Mouse (Mus musculus) thymus, postnatal 36 days (tissue): ENCODE data around the gene Cavin3.
A peak's percentile ranks its signal among the peaks of the same experiment; 100 is the strongest.

ENCODE experiments used
- DNase-seq, 2 experiments: peaks; one replicate each; pipeline ENCODE4 v3.0.0; 2022; ENCODE audit warnings: mixed read lengths in 2 of 2

The Cavin3 gene

DNA sequence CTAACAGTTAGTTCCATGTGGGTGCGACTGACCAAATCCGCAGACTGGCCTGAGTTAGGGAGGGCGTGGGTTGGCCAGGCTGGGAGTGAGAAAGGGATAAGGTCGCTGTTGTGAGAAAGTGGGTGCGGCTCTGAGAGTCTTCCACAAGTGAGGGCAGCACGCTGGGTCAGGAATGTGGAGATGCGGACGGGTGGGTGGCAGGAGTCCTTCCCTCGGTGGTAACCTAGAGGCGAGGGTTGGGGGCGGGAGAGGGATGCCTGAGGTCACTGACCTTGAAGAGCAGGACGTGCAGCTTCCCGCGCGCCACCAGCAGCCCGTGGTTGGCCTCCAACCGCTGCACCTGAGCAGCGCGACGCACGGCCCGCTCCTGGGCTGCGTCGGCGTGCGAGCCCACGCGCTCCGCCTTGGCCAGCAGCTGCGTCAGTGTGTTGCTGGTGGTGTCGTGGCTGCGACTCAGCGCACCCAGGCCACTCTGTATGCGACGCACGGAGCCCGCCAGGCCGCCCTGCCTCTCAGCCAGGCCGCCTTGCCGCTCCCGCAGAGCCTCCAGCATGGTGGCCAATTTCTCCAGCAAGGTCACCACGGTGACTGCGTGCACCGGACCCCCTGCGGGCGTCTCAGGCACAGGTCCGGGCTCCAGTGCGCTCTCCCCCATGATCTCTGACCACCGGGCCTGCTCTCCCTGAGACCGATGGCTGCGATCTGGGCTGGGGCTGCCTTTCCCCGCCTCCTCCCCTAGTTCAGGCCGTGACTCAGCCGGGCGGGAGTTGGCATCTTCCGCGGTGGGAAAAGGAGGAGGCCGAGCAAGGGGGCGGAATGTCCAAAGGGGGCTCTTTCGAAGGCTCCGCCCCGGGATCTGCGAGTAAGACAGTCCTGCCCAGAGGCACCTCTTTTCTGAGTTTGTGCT lies at the start of gene Cavin3:
Gene Cavin3 (minus strand): TSS at position 796 of the 907 bp plus-strand sequence.
- no peak for DNase-seq

DNA sequence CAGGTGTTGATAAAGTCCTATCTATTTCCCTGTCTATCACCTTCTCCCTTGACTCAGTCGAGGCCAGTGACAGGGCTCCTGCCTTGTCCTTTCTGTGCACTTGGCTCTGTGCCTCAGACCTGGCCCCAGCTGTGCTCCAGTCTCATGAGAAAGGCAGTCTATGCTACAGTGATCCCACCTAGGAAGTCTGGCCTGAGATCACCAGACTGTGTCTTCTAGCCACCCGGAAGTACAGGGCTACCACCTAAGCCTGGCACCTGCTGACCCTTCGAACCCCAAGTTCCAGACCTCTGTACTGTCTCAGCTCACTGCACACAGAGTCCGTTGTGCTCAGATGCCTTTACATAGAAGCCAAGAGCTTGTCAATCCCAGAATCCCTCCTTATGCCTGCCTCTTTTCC lies 46.0 kb upstream of the Cavin3 start:
- DNase-seq: no peak

DNA sequence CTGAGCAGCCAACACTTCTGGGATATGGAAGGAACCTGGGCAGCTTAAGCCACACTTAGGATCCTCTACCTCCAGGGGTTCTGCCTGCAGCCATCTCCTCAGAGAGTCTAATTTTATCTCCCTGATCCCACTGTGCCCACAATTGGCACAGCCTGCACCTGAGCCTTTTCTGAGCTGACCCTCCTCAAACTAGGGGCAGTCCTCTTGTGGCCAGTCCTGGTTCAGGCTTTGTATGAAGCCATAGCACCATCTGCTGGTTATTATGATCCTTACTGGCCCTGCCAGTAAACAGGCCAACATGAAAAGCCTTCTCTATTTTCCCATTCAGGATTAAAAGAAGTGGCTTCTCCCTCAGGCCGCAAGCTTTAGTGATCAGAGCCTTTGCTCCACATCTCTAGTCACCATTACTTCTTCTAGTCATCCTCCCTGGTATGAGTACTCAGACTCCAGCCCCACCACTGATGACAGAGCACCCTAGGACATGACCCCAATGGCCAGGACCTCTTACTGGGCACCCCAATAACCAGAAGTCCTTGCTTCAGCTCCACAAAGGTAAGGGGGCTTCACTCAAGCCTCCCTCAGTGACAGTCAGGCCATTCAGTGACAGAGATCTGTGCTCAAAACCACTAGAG lies 45.3 kb upstream of the Cavin3 start:
- DNase-seq: no peak

DNA sequence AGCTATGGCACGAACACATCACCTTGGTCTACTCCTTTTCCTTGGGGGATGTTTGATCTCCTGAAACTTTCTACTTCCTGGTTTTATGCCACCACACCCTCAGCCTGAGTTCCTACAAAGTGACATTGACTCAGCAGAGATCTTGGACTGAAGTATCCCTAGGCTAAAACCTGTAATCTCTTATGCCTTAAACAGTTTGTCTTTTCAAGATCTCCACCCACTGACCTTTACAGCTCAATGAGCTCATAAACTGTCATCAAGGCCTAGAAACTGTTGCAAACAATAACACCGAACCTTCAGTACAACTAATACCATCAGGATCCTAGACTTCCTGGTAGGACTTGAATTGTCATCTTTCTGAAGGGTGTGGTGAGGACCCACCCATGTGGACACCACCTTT lies 42.1 kb upstream of the Cavin3 start:
- no peak for DNase-seq

DNA sequence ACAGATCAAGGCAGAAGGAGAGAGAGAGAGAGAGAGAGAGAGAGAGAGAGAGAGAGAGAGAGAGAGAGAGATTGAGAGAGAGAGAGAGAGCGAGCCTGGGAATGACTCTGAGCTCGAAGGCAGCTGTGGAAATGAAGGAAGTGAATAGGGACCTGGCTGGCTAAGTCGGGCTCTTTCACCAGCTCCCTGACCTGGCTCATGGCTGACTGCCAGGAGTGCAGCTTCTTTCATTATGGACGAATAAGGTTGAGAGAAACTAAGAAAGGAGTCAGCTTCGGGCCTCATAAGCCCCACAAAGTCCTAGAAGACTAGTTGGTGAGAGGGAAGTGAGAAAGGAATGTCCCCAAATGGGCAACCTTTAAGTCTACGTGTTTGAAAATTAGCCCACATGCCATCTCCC lies 38.1 kb upstream of the Cavin3 start:
- DNase-seq: no peak

DNA sequence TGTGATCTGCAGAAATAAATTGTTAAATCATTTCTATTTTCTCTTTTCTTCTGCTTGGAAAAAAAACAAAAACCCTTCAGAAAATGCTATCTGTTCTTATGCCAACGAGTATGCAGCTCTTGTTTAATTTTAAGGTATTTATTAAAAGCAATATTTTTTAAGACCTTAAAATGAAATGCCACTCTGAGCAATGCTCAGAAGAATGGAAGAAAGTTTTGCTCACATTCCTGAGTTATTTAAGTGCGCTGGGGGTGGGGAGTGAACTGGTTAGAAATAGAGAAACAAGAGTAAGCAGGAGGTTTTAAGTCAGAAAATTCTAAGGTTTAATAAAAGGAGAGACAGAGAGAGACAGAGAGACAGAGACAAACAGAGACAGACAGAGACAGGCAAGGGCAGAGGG lies 37.7 kb upstream of the Cavin3 start:
- no peak for DNase-seq

DNA sequence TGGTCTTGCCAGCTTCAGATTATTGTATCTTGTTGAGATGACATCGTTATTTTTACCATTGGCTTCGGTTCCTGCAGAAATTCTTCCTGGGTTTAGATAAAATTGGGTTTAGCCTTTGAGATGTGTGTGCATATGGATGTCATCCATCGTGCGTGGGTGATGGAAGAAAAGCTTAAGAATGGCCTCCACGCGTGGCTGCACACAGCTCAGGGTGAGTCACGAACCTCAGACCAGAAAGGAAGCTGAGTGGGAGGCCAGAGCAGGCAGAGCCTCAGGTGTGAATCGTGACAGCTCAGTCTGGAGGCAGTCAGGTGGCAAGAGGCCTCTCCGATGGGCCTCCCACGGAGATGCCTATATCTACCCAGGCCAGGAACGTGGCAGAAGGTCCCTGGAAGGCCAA lies 37.2 kb upstream of the Cavin3 start:
- no peak for DNase-seq

DNA sequence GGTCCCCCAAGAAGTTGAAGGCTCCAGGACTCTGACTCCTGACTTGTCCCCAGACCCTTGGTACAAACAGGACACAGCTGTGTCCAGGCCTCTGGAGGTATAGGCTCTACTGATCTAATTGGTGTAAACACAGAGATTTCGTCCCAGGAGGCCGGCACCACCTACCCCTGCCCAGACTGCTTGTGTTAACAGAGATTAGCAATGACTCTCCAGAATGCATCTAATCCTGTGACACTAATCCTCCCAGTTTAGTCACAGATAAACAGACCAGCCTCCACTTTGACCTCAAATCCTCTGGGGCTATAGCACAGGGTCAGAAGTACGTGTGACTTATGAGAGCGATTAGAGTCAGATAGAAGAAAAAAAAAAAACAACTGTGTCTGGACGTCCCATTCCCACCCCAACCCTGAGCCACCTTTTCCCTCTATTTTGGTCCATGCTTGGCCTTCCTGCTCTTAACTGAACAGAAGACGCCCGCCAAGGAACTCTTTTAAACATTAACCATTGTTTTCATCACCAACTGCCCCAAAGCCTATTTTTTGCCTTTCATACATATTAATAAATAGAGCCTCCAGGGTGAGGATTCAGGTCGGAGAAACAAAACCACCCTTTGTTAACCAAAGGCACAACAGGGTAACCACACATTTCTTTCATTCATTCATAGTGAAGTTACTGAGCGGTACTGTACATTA lies 34.7 kb upstream of the Cavin3 start:
- no peak for DNase-seq

DNA sequence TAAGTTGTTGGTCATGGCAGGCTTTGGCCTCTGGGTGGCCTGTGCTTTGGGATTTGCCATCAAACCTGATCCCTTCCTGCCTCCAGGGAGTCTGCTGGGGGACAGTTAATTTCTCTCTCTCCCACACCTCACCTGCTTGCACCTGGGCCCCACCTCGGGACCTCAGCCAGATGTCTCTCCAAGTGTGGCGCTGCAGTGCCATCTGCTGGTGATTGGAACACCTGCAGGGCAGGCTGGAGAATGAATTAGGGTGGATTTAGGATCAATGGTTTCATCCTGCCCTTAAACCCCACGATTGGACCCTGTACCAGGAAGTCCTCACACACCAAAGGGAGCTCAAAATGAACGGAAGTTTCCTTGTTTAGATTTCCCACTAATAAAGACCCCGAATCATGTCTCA lies 33.1 kb upstream of the Cavin3 start:
- DNase-seq: peak; percentile 47 to 51

DNA sequence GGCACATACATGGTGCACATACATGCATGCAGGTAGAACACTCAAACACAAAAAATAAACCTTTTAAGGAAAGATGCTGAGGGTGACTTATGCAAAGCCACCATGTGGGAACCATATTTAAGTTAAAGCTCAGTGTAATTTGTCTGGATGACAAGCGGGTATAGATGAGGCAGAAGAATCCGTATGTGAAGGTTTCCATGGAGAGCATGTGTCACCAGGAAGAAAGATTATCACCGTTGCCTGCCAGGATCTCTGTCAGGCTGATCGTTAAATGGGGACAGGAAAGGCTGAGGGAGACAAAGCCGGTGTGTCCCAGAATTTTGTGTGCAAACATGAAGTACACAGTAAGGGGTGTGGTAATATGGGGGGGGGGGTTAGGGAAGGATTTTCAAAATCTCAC lies 32.5 kb upstream of the Cavin3 start:
- no peak for DNase-seq

DNA sequence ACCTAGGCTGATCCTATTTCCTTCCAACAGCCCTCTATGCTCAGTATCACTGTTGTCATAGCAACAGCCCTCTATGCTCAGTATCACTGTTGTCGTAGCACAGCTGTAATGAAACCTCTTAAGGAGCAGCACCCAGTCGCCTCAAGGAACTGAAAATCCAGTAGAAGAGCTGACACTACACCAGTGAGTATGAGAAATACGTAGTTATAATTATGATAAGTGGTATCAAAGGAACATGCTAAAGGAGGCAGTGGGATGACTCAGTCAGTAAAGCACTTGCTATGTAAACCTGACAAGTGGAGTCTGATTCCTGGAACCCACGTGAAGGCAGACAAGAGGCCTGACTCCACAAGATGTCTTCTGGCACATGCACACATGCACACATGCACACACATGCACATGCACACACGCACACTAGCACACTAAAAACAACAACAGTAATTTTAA lies 31.8 kb upstream of the Cavin3 start:
- no peak for DNase-seq

DNA sequence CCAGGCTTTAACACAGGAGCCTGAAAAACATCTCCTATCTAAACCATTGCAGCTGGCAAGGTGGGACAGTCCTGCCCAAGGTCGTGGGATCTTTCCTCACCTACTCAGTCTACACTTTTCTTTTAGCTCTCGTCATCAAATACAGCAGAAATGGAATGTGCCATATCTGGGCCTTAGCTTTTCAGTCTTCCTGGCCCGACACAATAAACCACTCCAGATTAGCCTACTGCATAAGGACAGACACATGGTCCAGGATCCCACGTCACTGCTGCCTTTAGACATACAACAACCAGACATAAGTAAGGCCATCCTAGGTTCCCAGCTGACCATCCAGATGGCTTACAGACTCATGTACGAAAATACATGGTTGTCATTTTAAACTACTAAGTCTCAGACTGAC lies 28.0 kb upstream of the Cavin3 start:
- DNase-seq: no peak

DNA sequence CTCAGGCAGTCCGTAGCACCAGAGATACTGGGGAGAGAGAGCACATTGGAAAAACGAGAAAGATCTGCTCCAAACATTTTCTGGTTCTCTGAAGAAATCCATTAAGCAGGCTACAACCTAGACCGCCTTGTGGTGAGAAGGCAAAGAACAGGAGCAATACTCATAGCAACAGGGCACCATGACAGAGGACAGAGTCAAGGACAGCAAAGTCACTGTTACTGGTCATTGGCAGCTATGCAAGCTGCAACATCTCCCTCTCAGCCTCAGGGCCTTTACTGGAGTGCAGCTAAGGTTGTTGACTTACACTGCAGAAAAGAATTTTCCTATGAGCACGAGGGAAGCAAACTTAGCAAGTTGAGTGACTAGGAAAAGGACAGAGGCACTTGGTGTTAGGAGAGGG lies 25.2 kb upstream of the Cavin3 start:
- no peak for DNase-seq

DNA sequence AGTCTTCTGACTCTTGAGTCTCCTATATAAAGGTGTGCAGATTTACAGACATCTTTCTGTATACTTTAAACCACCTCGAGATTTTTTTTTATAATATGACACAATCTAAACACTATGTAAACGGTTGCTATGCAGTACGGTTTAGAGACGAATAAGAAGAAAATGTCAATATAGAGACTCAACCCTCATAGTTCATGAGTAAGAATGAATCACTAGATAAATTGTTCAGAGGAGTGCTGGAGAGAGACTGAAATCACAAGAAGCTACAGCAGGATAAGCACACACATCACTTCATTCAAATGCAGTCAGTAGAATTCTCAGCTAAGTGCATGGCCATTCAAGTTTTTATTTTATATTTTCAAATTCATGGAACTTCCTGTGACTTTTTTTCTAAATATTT lies 19.9 kb upstream of the Cavin3 start:
- no peak for DNase-seq

DNA sequence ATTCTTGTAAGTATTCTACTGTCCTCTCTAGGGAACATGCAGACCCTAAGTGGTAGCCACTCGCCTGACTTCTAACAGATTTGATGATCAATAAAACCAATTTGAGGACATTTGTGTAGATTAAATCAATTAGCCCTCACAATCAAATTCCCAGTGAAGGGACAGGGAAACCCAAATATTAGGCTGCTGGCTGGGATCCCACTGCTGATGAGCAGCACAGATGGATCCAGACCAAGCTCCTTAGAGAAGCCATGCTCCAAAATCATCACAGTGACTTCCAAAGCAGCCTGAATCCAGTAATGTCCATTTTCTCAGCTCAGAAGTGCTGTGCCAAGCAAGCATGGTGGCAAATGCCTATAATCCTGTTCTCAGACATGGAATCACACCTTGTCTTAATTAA lies 17.6 kb upstream of the Cavin3 start:
- DNase-seq: no peak

DNA sequence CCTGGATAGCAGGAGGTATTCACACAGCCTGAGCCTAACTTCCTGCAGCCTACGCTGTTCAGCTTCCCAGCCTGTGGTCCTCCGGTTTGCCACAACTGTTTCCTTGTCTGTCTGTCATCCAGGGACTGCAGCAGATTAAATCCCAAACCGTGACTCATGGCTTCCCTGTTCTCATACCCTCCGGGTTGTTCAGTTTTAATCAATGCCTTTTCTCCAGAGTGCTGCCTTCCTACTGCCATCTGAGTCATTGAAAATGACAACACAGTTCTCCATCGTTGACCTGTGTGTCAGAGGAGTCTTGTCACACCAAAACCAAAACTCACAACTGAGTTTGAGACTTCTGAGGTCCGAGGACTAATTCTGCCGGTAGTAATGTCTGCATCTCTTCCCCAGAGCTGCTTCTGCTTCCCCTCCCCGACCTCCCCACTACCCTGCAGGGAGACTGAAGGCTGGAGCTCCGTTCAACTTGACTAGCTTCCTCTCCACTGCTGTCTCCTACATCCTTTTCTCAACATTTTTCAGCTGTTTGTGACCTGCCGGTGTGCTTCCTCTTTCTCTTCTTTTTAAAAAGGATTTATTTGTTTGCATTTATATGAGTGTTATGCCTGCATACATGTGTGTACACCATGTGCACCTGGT lies 16.9 kb upstream of the Cavin3 start:
- no peak for DNase-seq

DNA sequence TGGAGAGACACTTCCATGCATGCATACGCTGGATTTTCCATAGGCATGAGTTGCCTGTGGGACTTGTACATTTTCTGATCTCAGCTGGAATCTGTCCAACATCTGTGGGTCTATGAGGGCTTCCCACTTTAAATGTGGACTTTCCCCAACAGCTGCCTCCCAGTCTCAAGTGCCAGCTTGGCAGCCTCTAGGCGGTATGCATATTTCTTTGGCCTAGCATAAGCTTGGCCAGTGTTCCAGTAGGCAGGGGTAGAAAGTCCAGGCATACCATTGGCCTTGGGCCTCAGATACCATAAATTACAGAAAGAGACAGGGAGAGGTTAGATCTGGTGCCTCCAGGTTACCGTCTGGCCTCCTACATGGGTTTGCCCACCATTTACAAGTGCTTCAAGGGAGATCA lies 15.8 kb upstream of the Cavin3 start:
- DNase-seq: no peak

DNA sequence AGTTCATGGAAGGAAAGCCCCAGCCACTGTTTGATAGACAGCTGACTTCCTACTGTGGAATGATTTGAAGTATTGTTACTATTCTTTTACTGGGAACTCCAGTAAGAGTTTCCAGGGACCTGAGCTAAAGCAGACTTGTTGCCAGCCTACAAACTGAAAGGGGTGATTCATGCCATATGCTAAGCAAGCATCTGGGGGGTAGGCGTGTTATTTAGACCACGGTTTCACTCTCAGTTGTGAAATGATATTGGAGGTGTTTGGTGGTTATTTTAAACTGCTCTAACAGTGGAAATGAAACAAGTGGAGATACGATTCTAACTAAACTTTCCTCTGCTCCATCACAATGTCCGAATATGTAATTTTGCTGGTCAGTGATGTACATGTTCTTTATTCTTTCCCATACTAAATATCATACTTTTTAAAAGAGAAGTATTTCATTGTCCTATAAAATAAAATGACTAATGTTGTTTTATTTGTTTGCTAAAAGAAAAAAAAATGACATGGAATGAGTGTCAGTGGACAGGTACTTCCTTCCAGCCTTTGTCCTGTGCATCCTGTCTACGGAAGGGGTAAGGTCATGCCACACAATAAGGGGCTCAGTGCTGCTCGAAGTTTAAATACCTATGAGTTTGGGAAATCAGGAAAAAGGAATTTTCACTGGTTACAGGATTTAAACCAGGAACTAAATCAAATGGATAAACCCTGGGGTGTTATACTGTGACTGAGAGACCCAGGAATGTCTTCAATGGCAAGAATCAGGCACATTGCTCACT lies 5.2 kb upstream of the Cavin3 start:
- DNase-seq: no peak

DNA sequence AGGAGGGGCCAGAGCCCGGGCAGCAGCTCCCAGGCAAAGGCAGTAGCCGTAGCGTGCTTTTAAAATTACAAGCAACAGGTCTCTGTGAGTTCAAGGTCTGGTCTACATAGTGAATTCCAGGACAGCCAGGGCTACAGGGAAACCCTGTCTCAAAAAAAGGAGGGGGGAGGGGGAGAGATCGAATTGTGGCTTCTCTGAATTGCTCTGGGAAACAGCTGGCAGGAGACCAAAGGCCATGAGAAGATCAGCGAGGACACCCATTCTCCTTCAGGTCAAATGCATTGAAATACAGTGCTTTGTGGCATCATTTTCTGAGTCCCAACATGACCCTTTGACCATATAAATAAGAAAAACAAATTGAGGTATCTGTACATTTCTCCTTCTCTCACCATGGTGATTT lies 2.9 kb upstream of the Cavin3 start:
- no peak for DNase-seq

DNA sequence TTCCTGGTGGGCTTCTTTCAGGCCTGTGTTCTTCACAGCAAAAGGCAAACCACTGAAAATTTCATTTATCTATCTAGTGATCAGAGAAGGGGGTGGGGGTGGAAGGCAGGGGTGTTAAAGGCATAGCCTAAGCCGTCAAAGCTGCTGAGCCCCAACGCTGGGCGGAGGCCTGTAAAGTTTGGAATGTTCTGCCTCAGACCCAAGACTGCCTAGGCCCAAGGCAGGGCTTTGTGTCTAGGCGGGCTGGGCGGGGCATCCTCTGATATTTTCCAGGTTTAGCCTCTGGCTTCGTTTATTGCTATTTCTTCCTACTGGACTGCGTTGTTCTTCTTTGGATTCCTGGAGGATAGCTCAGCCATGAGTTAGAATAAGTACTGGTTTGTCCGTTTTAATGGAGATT lies 326 bp upstream of the Cavin3 start:
- DNase-seq: no peak

DNA sequence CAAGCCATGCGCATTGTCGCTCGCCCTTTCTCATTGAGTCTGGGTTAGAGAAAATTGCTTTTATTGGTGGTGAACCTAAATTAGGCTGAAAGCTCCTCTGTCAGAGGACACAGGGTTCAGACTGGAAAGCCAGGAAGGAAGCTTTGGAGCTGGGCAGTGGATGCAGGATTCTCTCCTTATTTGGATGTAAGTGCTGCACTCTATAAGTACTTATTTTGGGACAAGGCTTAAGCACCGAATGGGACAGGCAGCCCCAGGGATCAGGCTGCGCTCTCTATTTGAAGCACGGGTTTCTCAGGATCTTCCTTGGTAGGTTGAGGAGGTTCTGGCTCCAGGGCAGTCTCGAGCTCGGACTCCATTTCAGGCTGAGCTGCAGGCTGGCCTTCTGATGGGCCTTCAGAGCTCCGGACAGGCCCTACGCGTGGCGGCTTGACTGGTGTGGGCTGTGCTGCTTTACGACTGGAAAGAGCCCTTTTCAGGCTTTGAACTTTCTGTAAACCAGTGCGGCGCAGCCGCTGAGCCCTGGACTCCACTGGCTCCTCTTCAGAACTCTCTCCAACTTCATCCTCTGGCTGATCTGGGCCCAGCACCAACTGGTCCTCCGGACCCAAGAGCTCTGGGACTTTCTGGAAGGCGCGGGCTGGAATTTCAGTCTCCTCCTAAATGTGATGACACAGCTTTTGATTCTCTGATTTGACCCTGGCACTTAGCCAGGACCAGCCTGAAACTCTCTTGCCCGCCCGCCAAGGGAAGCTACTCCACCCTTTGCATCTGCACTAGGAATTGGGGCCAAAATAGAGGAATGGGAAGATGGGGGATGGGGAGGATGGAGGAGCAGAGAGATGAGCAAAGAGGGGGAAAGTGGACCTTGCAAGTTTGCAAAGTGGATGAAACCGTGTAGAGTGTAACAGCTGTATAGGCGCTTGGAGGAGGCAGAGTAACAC lies 1.3 kb downstream of the Cavin3 start:
- no peak for DNase-seq
